Mouse (Mus musculus): ENCODE data around the gene Mtch2.

Gene Mtch2

GRCm38 (mm10) chr2:90904076-90904855, 57.3 kb downstream of the Mtch2 start, which contains the start of the genes Kbtbd4 and Ndufs3:
Kbtbd4 (plus strand) TSS chr2:90904740.
Ndufs3 (minus strand) TSS chr2:90904827.
- DNase-seq (ENCODE audit: low read depth in 2 of 2, low spot score in 2 of 2), result peak; percentile 86 to 91

- DNase-seq (ENCODE audit: low read depth in 2 of 2, low spot score in 2 of 2), result no peak
Measured at GRCm38 (mm10) chr2:90904856-90905224, 57.9 kb downstream of the Mtch2 start.

GRCm38 (mm10) chr2:90906721-90907120, 59.8 kb downstream of the Mtch2 start:
- no peak for DNase-seq (ENCODE audit: low read depth in 2 of 2, low spot score in 2 of 2)

- no peak for DNase-seq (ENCODE audit: low read depth in 2 of 2, low spot score in 2 of 2)
Measured at GRCm38 (mm10) chr2:90910861-90911260, 63.9 kb downstream of the Mtch2 start.

GRCm38 (mm10) chr2:90911668-90912067, 64.7 kb downstream of the Mtch2 start:
- no peak for DNase-seq (ENCODE audit: low read depth in 2 of 2, low spot score in 2 of 2)

- DNase-seq (ENCODE audit: low read depth in 2 of 2, low spot score in 2 of 2), result no peak
Measured at GRCm38 (mm10) chr2:90913671-90914070, 66.7 kb downstream of the Mtch2 start.

GRCm38 (mm10) chr2:90915516-90915915, 68.6 kb downstream of the Mtch2 start:
- no peak for DNase-seq (ENCODE audit: low read depth in 2 of 2, low spot score in 2 of 2)
